Mouse (Mus musculus) midbrain, embryonic 11.5 days (tissue): Measurements from ENCODE around the gene Mcam. TPM values are rescaled to one million over a fixed set of nuclear protein-coding genes. Genes with fewer than 3 reads are reported as not detected.

ENCODE experiments used
- ATAC-seq: fragments of 200-750 bp; cut with Nextera tagmentation; 2 replicates; pipeline ENCODE4 v1.8.0; 2017; ENCODE audit warnings: moderate TSS enrichment, moderate library complexity; ENCODE audit not compliant: low FRiP score
- DNase-seq: peaks from one replicate; pipeline ENCODE4 v3.0.0; 2015; ENCODE audit warnings: low spot score; ENCODE audit errors: missing footprints
- H3K27ac ChIP-seq: fragments of 300-500 bp; sonication (generic); 2 replicates; pipeline ENCODE4 v1.5.1; 2014; ENCODE audit warnings: low read depth, low read length
- H3K27me3 ChIP-seq: fragments of 300-500 bp; sonication (generic); 2 replicates; pipeline ENCODE4 v1.6.1; 2014; ENCODE audit warnings: mild to moderate bottlenecking, low read length, moderate library complexity, mixed read lengths; ENCODE audit not compliant: control insufficient read depth, insufficient read depth
- H3K36me3 ChIP-seq: fragments of 300-500 bp; sonication (generic); 2 replicates; pipeline ENCODE4 v1.6.1; 2014; ENCODE audit warnings: mild to moderate bottlenecking, low read length, moderate library complexity, mixed read lengths; ENCODE audit not compliant: control insufficient read depth, insufficient read depth
- H3K4me1 ChIP-seq: fragments of 300-500 bp; sonication (generic); 2 replicates; pipeline ENCODE4 v1.6.1; 2014; ENCODE audit warnings: low read length; ENCODE audit not compliant: control insufficient read depth, insufficient read depth
- H3K4me2 ChIP-seq: fragments of 300-500 bp; sonication (generic); 2 replicates; pipeline ENCODE4 v1.6.1; 2014; ENCODE audit warnings: mild to moderate bottlenecking, moderate library complexity
- H3K4me3 ChIP-seq: fragments of 300-500 bp; sonication (generic); 2 replicates; pipeline ENCODE4 v1.5.1; 2014; ENCODE audit warnings: low read depth, low read length
- H3K9ac ChIP-seq: fragments of 300-500 bp; sonication (generic); 2 replicates; pipeline ENCODE4 v1.6.1; 2014; ENCODE audit warnings: low read length
- H3K9me3 ChIP-seq: fragments of 300-500 bp; sonication (generic); 2 replicates; pipeline ENCODE4 v1.6.1; 2016; ENCODE audit warnings: low read length; ENCODE audit not compliant: control insufficient read depth
- WGBS: fragments of 180-500 bp; shearing (Covaris S2); extraction: QIAGEN DNeasy Blood & Tissue Kit; methylation state at CpG from one replicate; pipeline ENCODE4 v1.1.7; 2014; 5-methylcytosine and 5-hydroxymethylcytosine counted together
- polyA plus RNA-seq: library from polyadenylated mRNA; unstranded; fragments of >200 nt; fragmentation: Nextera tagmentation; extraction: Ambion mirVana; gene quantifications from 2 replicates; pipeline ENCODE4 v1.2.1, GENCODE M21; 2014

The Mcam gene
- polyA plus RNA-seq, 1 experiment from 2014 or later: 14.5 TPM

DNA sequence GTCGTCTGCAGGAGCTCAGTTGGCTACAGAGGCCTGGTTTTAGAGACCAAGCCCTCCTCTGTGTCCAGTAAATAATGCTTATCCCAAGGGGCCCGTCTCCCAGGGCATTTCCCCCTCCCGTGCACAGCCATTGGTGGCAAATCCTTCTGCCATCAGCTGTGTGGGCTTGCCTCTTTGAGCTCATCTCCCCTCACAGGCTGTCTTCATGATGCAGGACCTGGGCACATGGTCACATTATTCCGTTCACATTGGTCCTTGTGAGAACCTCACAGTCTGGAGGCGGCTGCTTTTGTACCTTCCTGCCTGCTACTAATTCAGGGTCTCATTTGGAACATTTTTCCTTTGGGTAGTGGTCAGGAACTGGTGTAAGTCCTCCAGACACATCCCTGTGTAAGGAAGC, 7.7 kb downstream of the Mcam start:
- 64% methylated on average over 5 of the region's 5 CpGs for WGBS
- H3K36me3 ChIP-seq: no peaks in the 10 kb centered on the region; the same call in 1 of the 2 replicates
- DNase-seq: peak; percentile 77
- H3K4me2 ChIP-seq: no peak overlapping the region
- no peak overlapping the region for H3K9ac ChIP-seq
- H3K27ac ChIP-seq: no peak overlapping the region
- no peak overlapping the region for H3K4me3 ChIP-seq
- no peaks in the 10 kb centered on the region for H3K4me1 ChIP-seq
- no peak for ATAC-seq
- H3K9me3 ChIP-seq: no peaks in the 10 kb centered on the region
- no peaks in the 10 kb centered on the region for H3K27me3 ChIP-seq

DNA sequence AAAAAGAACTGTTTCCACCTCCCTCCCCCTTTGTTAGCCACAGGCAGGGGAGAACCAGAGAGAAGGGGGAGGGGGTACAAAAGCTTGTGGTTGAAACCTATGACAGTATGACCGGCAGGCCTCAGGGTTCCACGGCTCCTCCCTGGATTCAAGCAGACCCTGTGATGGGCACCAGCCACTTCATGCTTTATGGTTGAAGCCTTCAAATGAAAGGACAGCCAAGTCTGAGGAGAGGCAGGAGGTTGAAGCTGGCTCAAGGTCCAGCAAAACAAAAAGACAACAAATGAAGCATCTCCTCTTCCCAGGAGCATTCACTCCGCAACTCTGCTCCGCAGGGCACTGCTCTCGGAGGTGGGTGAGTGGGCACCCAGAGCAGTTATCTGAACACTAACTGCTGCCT, 9.2 kb downstream of the Mcam start:
- no peak overlapping the region for H3K27ac ChIP-seq
- H3K9ac ChIP-seq: no peak overlapping the region
- H3K4me3 ChIP-seq: no peak overlapping the region
- ATAC-seq (no peak), DNase-seq (peak; percentile 70)
- no peaks in the 10 kb centered on the region for H3K9me3 ChIP-seq
- H3K4me1 ChIP-seq: no peaks in the 10 kb centered on the region
- no peaks in the 10 kb centered on the region; the same call in 1 of the 2 replicates for H3K36me3 ChIP-seq
- WGBS: 70% methylated on average over 5 of the region's 5 CpGs
- no peak overlapping the region for H3K4me2 ChIP-seq
- H3K27me3 ChIP-seq: no peaks in the 10 kb centered on the region

DNA sequence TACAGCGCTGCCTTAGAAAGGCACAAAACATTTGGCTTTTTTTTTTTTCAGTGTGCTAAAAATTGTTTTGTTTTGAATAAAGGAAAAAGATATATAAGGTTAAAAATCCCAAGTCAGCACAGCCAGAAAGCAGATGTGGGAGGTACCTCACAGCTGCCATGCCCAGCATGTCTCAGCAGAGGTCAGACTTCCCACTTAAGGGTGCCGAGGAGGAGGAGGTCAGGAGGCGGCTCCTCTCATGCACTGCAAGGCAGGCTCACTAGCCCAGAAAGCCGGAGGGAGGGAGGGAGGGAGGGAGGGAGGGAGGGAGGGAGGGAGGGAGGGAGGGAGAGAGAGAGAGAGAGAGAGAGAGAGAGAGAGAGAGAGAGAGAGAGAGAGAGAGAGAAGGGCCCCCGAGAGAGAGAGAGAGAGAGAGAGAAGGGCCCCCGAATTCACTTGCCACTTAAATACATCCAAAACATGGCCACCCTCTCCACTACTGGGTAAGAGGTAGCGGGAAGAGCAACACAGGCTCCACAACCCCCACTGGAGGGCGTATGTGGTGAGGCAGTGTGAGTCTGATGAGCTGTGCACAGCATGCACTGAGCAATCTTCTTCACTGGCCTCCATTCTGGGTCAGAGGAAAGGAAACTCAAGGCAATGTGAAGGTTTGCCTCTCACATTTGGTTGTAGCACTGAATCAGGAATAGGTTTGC, 9.9 kb downstream of the Mcam start:
- H3K36me3 ChIP-seq: no peaks in the 10 kb centered on the region; the same call in 1 of the 2 replicates
- 25% methylated on average over 7 of the region's 8 CpGs for WGBS
- no peak overlapping the region for H3K9ac ChIP-seq
- ATAC-seq (no peak), DNase-seq (peak; percentile 47)
- H3K27me3 ChIP-seq: no peaks in the 10 kb centered on the region
- no peaks in the 10 kb centered on the region for H3K4me1 ChIP-seq
- H3K27ac ChIP-seq: no peak overlapping the region
- no peak overlapping the region for H3K4me2 ChIP-seq
- H3K9me3 ChIP-seq: no peaks in the 10 kb centered on the region
- H3K4me3 ChIP-seq: no peak overlapping the region

DNA sequence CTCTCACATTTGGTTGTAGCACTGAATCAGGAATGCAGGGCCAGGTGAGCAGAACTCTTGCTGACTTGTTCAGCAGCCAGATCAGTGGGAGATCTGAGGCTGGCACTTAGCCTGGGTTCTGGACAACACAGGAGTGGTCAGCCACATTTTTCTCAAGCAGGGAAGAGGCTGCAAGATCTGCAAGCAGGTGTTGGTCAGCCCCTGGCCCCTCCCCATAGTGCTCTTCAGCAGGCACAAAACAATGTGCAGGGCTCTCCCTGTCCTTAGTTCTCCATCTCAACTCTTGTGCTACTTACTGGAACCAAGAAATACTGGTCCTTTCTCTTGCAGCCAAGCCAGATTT, 10.4 kb downstream of the Mcam start:
- Histone ChIP-seq H3K36me3 (no peaks in the 10 kb centered on the region; the same call in 1 of the 2 replicates), H3K4me3 (no peak overlapping the region), H3K4me2 (no peak overlapping the region), H3K4me1 (no peaks in the 10 kb centered on the region), H3K9me3 (no peaks in the 10 kb centered on the region), H3K27ac (no peak overlapping the region), H3K9ac (no peak overlapping the region), H3K27me3 (no peaks in the 10 kb centered on the region)
- ATAC-seq: no peak
- DNase-seq: no peak

DNA sequence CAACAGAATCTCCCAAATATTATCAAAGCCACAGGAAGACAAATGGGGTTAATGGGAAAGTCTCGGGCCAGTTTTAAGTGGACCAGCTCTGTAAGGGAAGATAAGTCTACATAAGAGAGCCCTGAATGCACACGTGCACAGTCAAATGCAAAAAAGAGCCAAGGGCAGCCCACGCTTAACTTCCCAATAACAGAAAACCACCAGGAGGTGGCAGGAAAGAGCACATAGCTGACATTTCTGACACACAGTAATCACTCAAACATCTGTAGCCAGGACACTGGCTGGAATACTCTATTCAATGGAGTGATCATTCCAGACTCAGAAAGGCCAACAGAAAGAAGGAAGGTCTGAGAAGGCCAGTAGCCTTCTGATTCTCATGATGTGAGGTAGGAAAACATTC, 13.0 kb downstream of the Mcam start:
- no peak overlapping the region for H3K9ac ChIP-seq
- DNase-seq (peak; percentile 83), ATAC-seq (no peak)
- no peaks in the 10 kb centered on the region for H3K4me1 ChIP-seq
- H3K27me3 ChIP-seq: no peaks in the 10 kb centered on the region
- H3K36me3 ChIP-seq: no peaks in the 10 kb centered on the region; the same call in 1 of the 2 replicates
- no peak overlapping the region for H3K27ac ChIP-seq
- no peak overlapping the region for H3K4me2 ChIP-seq
- no peaks in the 10 kb centered on the region for H3K9me3 ChIP-seq
- 61% methylated on average over 3 of the region's 3 CpGs for WGBS
- no peak overlapping the region for H3K4me3 ChIP-seq

DNA sequence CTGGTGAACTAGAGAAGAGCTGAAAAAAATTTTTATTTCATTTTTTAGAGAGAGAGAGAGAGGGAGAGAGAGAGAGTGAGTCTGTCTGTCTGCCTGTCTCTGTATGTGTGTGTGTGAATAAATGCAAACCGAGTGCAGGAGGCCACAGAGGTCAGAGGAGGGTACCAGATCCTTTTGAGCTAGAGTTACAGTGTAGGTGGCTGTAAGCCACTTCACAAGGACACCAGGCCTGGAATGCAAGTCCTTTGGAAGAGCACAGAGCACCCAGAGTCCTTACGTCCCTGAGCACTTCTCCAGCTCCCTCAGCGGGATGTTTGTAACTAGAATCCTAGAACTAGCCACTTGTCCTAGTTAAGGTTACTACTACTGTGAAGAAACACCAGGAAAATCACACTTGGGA, 25.6 kb downstream of the Mcam start:
- no peak overlapping the region for H3K9ac ChIP-seq
- H3K27ac ChIP-seq: no peak overlapping the region
- DNase-seq (no peak), ATAC-seq (no peak)
- WGBS: 85% methylated on average over 3 of the region's 3 CpGs
- peaks cover 10% of the 10 kb centered on the region for H3K36me3 ChIP-seq
- H3K4me2 ChIP-seq: no peak overlapping the region
- H3K4me1 ChIP-seq: no peaks in the 10 kb centered on the region
- no peak overlapping the region for H3K4me3 ChIP-seq
- H3K27me3 ChIP-seq: no peaks in the 10 kb centered on the region
- H3K9me3 ChIP-seq: no peaks in the 10 kb centered on the region

DNA sequence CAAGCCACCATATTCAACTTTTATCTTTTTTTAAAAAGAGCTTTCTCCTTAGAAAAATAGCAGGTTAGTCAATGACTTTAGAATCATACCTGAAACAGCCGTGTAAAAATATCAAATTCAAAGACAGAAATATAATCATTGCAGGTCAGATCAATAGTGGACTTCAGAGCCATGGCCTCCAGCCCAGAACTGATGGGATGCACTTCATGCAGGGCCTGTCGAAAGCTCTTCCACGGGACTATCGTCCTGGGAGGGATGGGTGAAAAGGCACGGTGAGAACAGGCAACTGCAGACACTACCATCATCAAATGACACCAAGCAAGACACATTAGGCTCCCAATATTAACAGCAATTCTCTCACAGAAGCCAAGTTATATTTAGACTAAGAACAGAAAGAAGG, 34.7 kb downstream of the Mcam start:
- H3K36me3 ChIP-seq: peaks cover 5% of the 10 kb centered on the region
- no peak overlapping the region for H3K9ac ChIP-seq
- H3K4me3 ChIP-seq: no peak overlapping the region
- no peak overlapping the region for H3K4me2 ChIP-seq
- DNase-seq: no peak
- H3K9me3 ChIP-seq: no peaks in the 10 kb centered on the region
- H3K4me1 ChIP-seq: no peaks in the 10 kb centered on the region
- H3K27me3 ChIP-seq: no peaks in the 10 kb centered on the region
- WGBS: 95% methylated on average over 5 of the region's 5 CpGs
- no peak for ATAC-seq
- no peak overlapping the region for H3K27ac ChIP-seq

DNA sequence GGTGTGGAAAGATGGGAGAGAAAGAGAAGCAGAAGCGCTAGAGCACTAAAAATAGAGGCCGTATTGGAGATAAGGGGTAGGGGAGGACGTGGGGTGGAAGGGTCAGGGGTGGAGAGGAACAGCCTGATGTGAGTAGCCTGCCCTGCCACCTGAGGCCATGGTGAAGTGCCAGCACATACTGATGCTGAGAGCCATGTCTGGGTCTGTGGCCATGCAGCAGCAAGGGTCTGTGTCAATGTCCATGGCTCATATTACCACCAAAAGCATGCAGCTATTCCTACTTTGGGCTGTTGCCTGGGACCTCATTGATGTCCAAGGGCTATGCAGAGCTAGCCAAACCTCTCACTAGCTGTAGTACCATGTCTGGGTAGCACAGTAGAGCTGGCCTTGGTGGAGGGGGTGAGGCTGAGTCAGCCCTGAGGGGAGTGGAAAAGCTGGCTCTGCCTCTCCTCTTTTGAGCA, 36.5 kb downstream of the Mcam start:
- Histone ChIP-seq H3K4me2 (no peak overlapping the region), H3K27ac (no peak overlapping the region), H3K4me1 (no peaks in the 10 kb centered on the region), H3K36me3 (peaks cover 3% of the 10 kb centered on the region), H3K4me3 (no peak overlapping the region), H3K27me3 (no peaks in the 10 kb centered on the region), H3K9ac (no peak overlapping the region), H3K9me3 (no peaks in the 10 kb centered on the region)
- ATAC-seq: no peak
- WGBS: 88% methylated on average over 3 of the region's 3 CpGs
- DNase-seq: no peak

DNA sequence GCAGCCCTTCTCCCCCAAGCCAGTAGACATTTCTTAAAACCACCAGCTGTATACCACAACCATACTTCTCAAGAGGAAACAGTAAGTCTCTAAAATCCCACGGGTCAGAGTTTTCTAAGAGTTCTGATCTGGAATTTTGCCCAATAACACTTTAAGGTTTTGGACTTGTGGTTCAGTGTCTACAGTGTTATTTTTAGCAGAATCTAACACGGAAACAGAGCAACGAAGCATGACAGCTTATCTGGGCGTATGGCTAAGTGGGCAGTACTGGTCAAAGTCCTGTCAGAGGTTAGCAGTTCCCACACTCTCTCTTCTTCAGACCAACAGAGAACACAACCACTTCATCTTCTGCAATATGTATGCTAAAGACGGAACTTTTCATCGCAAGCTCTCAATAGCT, 41.3 kb downstream of the Mcam start:
- H3K36me3 ChIP-seq: peaks cover 3% of the 10 kb centered on the region

More for the DNA sequence above, 41.3 kb downstream of the Mcam start:
- H3K4me1 ChIP-seq: no peaks in the 10 kb centered on the region
- H3K9ac ChIP-seq: no peak overlapping the region
- H3K27me3 ChIP-seq: no peaks in the 10 kb centered on the region
- no peak overlapping the region for H3K27ac ChIP-seq
- WGBS: 84% methylated on average over 6 of the region's 6 CpGs
- no peak overlapping the region for H3K4me3 ChIP-seq
- ATAC-seq: no peak
- DNase-seq: peak; percentile 69
- H3K4me2 ChIP-seq: no peak overlapping the region
- H3K9me3 ChIP-seq: no peaks in the 10 kb centered on the region
